Mouse (Mus musculus) adrenal gland, adult 8-10 months (tissue): ENCODE measurements at regions not wholly inside any gene's neighbourhood (a gene's known extent, or its start where the extent isn't known, plus 50 kb on each side); places are given as distances from the start of the nearest gene placed in this dataset.
A peak's percentile ranks its signal among the peaks of the same experiment; 100 is the strongest.

ENCODE experiments used
- DNase-seq: peaks from one replicate; pipeline ENCODE4 v3.0.0; 2022

- no peak for DNase-seq
Observed at GRCm38 (mm10) chr8:37398957-37399356, 405.6 kb downstream of the AI429214 start.

GRCm38 (mm10) chr8:37422595-37422994, 429.2 kb downstream of the AI429214 start:
- peak; percentile 13 for DNase-seq

- no peak for DNase-seq
Observed at GRCm38 (mm10) chr8:37424588-37424987, 431.2 kb downstream of the AI429214 start.

- DNase-seq = no peak
Observed at GRCm38 (mm10) chr8:37428845-37429244, 435.4 kb downstream of the AI429214 start.

GRCm38 (mm10) chr8:37460551-37461154, 467.2 kb downstream of the AI429214 start:
- no peak for DNase-seq

GRCm38 (mm10) chr8:37465651-37466050, 472.2 kb downstream of the AI429214 start:
- DNase-seq = no peak

- no peak for DNase-seq
Observed at GRCm38 (mm10) chr8:37467656-37468055, 474.3 kb downstream of the AI429214 start.
